Mouse (Mus musculus) liver, adult 2 months (tissue): ENCODE data around the gene Sdr9c7. TPM values are rescaled to one million over a fixed set of nuclear protein-coding genes. Genes with fewer than 3 reads are reported as not detected.
"Not testable (repeated sequence)": the region's sequence is repeated elsewhere in the genome, so short reads cannot be mapped to it uniquely, and the experiment has no call there.

ENCODE experiments used
- DNase-seq: peaks from one replicate; pipeline ENCODE4 v3.0.0-alpha.2; 2011; ENCODE audit warnings: low read depth, low spot score; ENCODE audit errors: extremely low read depth
- H3K27ac ChIP-seq: fragments of 200-500 bp; replicated peaks from 2 replicates; pipeline ENCODE4 v1.5.1; 2012; ENCODE audit warnings: low read depth, mild to moderate bottlenecking, control low read depth, inconsistent platforms, low read length; ENCODE audit not compliant: insufficient read depth
- H3K27me3 ChIP-seq: fragments of 200-500 bp; 2 replicates; pipeline ENCODE4 v1.6.1; 2012; ENCODE audit warnings: mild to moderate bottlenecking, moderate library complexity, low read length, inconsistent platforms; ENCODE audit not compliant: control insufficient read depth, insufficient read depth
- H3K36me3 ChIP-seq: fragments of 200-500 bp; 2 replicates; pipeline ENCODE4 v1.6.1; 2012; ENCODE audit warnings: low read length, inconsistent platforms; ENCODE audit not compliant: control insufficient read depth, insufficient read depth
- H3K4me1 ChIP-seq: fragments of 200-500 bp; 2 replicates; pipeline ENCODE4 v1.6.1; 2011; ENCODE audit warnings: low read length; ENCODE audit not compliant: control insufficient read depth, insufficient read depth
- H3K4me3 ChIP-seq: fragments of 200-500 bp; 2 replicates; pipeline ENCODE4 v1.5.1; 2011; ENCODE audit warnings: low read depth, mild to moderate bottlenecking, control low read depth, low read length, moderate library complexity; ENCODE audit not compliant: insufficient read depth
- H3K79me2 ChIP-seq: fragments of 200-500 bp; 2 replicates; pipeline ENCODE4 v1.6.1; 2012; ENCODE audit warnings: inconsistent platforms, mild to moderate bottlenecking, low read length, moderate library complexity; ENCODE audit not compliant: control insufficient read depth, insufficient read depth
- H3K9ac ChIP-seq: fragments of 200-500 bp; 2 replicates; pipeline ENCODE4 v1.6.1; 2012; ENCODE audit warnings: low read depth, mild to moderate bottlenecking, control low read depth, inconsistent platforms, low read length
- CTCF ChIP-seq: fragments of 200-500 bp; IDR thresholded peaks from 2 replicates; pipeline ENCODE4 v1.5.1; 2011; ENCODE audit warnings: low read depth, low read length, control low read depth
- POLR2A ChIP-seq: fragments of 200-500 bp; IDR thresholded peaks from 2 replicates; pipeline ENCODE4 v1.6.1; 2011; ENCODE audit warnings: low read length, control low read depth; ENCODE audit not compliant: insufficient read depth; ENCODE audit errors: extremely low read depth
- WGBS: fragments of 180-500 bp; shearing (Covaris S2); methylation state at CpG from one replicate; pipeline ENCODE4 v1.1.7; 2018; 5-methylcytosine and 5-hydroxymethylcytosine counted together
- polyA plus RNA-seq: library from polyadenylated mRNA; depleted of rRNA; stranded (reverse); fragments of >200 nt; gene quantifications from 2 replicates; pipeline ENCODE4 v1.2.3, GENCODE M21; 2012
- total RNA-seq: library from RNA; depleted of rRNA; stranded (reverse); fragments of >200 nt; gene quantifications from 2 replicates; pipeline ENCODE4 v1.2.3, GENCODE M21; 2014

Sdr9c7 gene
- total and polyA plus RNA-seq, 2 experiments: 20.4 to 25.6 TPM

DNA sequence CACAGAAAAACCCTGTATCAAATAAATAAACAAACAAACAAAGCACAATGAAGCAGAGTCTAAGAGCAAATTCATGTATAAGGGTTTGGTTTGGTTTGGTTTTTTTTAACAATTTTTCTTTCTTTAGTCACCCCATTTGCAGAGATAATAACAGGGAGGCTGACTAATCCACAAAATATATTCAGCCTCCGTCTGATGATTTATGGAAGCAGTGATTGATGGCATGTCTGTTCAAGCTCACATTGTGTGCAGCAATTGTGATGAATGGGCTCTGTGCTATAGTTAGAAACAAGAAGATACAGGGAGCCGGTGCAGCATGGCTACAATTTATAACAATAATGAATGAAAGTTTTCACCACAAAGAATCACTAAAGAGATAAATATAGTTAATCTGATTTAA is 29.4 kb downstream of the Sdr9c7 start:
- TF ChIP-seq POLR2A (no peak), CTCF (no peak)
- DNase-seq: no peak
- 90% methylated on average over 2 of the region's 2 CpGs for WGBS
- no peaks in the 10 kb centered on the region for H3K27me3 ChIP-seq
- H3K79me2 ChIP-seq: no peaks in the 10 kb centered on the region
- no peak overlapping the region for H3K27ac ChIP-seq
- no peaks in the 10 kb centered on the region for H3K36me3 ChIP-seq
- no peaks in the 10 kb centered on the region for H3K4me1 ChIP-seq
- H3K4me3 ChIP-seq: no peak overlapping the region
- no peak overlapping the region for H3K9ac ChIP-seq

DNA sequence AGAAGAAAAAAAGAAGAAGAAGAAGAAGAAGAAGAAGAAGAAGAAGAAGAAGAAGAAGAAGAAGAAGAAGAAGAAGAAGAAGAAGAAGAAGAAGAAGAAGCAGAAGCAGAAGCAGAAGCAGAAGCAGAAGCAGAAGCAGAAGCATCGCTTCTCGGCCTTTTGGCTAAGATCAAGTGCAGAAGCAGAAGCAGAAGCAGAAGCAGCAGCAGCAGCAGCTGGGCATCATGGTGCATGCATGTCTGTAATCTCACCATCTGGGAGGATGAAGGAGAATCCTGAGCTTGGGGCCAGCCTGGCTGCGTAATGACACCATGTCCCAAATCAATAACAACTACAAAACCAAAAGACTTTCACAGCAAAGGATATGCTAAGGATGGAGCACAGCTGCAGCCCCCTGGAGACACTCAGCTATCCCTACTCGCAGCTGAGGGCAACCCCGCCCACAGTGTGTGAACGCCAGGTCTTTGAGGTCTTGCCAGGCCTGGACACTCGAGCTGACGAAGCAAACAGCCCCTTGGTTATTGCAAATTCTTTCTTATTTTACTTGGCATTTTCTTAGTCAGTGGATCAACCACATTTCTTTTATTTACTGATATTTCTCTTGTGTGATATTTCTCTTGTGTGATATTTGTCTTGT is 34.1 kb downstream of the Sdr9c7 start:
- no peak for DNase-seq
- no peaks in the 10 kb centered on the region for H3K36me3 ChIP-seq

GRCm38 (mm10) chr10:127936271-127936670 is 38.0 kb downstream of the Sdr9c7 start:
- Histone ChIP-seq H3K9ac (0 out of 2 replicates have a peak overlapping the region, but pooled peaks have one; percentile 1), H3K36me3 (no peaks in the 10 kb centered on the region), H3K4me1 (peaks cover 12% of the 10 kb centered on the region; the same call in 1 of the 2 replicates), H3K79me2 (no peaks in the 10 kb centered on the region), H3K27ac (peak overlapping the region; percentile 79), H3K4me3 (no peak overlapping the region), H3K27me3 (no peaks in the 10 kb centered on the region)
- 46% methylated on average over 8 of the region's 8 CpGs for WGBS
- TF ChIP-seq POLR2A: no peak
- no peak for TF ChIP-seq CTCF
- peak; percentile 62 for DNase-seq

More for the DNA sequence above, 34.1 kb downstream of the Sdr9c7 start:
- TF ChIP-seq CTCF (no peak), POLR2A (no peak)
- Histone ChIP-seq H3K4me3 (no peak overlapping the region), H3K27me3 (no peaks in the 10 kb centered on the region), H3K9ac (no peak overlapping the region), H3K4me1 (peaks cover 12% of the 10 kb centered on the region; the same call in 1 of the 2 replicates), H3K79me2 (no peaks in the 10 kb centered on the region), H3K27ac (no peak overlapping the region)
- WGBS: 68% methylated on average over 8 of the region's 8 CpGs

DNA sequence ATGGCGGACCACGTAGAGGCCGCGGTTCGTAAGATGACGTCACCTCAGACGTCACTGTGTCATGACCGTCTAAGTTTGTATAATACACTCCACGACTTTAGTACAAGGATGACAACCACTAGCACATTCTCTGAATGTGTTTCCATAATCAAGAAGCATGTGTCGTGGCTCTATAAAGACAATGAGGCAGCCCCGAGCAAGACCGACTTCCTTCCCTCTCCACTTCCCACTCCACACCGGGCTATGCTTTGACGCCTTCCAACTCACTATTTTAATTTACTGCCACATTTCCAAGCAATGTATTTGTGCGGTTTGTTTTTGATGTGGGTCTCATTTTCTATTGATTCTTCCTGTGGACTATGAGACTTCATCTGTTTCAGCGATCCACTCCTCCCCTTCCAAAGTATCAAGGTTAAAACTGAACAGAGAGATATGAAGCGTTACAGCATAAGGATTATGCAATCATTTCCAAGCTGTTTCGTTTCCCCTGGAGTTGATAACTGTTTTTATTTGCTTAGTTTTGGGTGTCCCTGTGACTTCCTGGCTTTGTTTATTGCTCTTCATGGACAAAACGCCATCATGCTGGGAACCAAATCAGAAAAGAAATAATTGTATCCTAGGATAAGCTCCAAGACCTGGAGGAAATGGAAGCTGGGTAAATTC is 38.6 kb downstream of the Sdr9c7 start:
- 23% methylated on average over 19 of the region's 19 CpGs for WGBS
- Histone ChIP-seq H3K4me3 (no peak overlapping the region), H3K27ac (peak overlapping the region; percentile 87), H3K9ac (peak overlapping the region; percentile 56), H3K27me3 (no peaks in the 10 kb centered on the region), H3K36me3 (no peaks in the 10 kb centered on the region), H3K4me1 (peaks cover 12% of the 10 kb centered on the region; the same call in 1 of the 2 replicates), H3K79me2 (no peaks in the 10 kb centered on the region)
- TF ChIP-seq CTCF: no peak
- TF ChIP-seq POLR2A: no peak
- peak; percentile 99 for DNase-seq

DNA sequence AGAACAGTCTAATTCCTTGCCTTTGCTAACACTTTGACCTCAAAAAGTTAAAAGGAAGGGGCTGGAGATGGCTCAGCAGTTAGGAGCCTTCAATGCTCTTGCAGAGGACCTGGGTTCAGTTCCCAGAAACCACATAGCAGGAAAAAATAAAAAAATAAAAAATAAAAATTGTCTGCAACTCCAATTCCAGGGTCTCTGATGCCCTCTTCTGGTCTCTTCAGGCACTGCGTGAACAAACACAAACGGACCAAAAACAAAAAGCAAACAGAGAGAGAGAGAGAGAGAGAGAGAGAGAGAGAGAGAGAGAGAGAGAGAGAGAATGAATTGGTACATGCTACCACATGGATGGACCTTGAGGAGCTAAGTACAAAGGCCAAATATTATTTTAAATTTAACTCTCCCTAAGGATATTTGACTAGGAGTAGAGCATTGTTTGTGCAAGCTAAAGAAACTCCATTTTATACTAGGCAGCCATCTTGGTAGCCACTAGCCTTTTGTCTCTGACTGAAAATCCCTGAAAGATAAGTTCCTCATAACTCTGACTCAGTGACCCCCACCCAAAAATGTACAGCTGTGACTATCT is 39.2 kb downstream of the Sdr9c7 start:
- Histone ChIP-seq H3K4me3 (no peak overlapping the region), H3K27ac (peak overlapping the region; percentile 87), H3K79me2 (no peaks in the 10 kb centered on the region), H3K36me3 (no peaks in the 10 kb centered on the region), H3K27me3 (no peaks in the 10 kb centered on the region), H3K9ac (no peak overlapping the region), H3K4me1 (peaks cover 12% of the 10 kb centered on the region; the same call in 1 of the 2 replicates)
- peak; percentile 72 for DNase-seq
- 0% methylated on average over 2 of the region's 2 CpGs for WGBS
- TF ChIP-seq POLR2A (no peak), CTCF (peak; percentile 36)

GRCm38 (mm10) chr10:127939667-127940066 is 41.3 kb downstream of the Sdr9c7 start:
- not testable (repeated sequence) for H3K79me2 ChIP-seq, H3K9ac ChIP-seq, H3K27ac ChIP-seq, DNase-seq, H3K27me3 ChIP-seq, H3K4me3 ChIP-seq, H3K36me3 ChIP-seq
- 95% methylated on average over 10 of the region's 10 CpGs for WGBS
- H3K4me1 ChIP-seq: peaks cover 12% of the 10 kb centered on the region; the same call in 1 of the 2 replicates
